Mouse (Mus musculus): Measurements from ENCODE around the gene Vsig2. TPM values are rescaled to one million over a fixed set of nuclear protein-coding genes. Genes with fewer than 3 reads are reported as not detected.

Vsig2 gene
- polyA plus RNA-seq, 1 experiment: 3.4 TPM

- Histone ChIP-seq H3K27me3 (ENCODE audit: control insufficient read depth, insufficient read depth, low read length) (no peaks in the 10 kb centered on the region), H3K4me1 (ENCODE audit: control insufficient read depth, insufficient read depth, low read length) (no peaks in the 10 kb centered on the region), H3K4me3 (replicated peaks; ENCODE audit: insufficient read depth, low read depth, low read length) (no peak overlapping the region), H3K27ac (ENCODE audit: insufficient read depth, low read length) (no peak overlapping the region)
- DNase-seq: no peak
- WGBS: 55% methylated on average over 3 of the region's 3 CpGs
- no peak for TF ChIP-seq CTCF (IDR thresholded peaks at IDR 0.05; ENCODE audit: borderline replicate concordance, insufficient read depth, low read depth, low read length)
- TF ChIP-seq POLR2A (IDR thresholded peaks at IDR 0.05; ENCODE audit: borderline replicate concordance, insufficient read depth, low read length): no peak
These were observed 33.3 kb downstream of the Vsig2 start for GRCm38 (mm10) chr9:37572204-37572876.

DNA sequence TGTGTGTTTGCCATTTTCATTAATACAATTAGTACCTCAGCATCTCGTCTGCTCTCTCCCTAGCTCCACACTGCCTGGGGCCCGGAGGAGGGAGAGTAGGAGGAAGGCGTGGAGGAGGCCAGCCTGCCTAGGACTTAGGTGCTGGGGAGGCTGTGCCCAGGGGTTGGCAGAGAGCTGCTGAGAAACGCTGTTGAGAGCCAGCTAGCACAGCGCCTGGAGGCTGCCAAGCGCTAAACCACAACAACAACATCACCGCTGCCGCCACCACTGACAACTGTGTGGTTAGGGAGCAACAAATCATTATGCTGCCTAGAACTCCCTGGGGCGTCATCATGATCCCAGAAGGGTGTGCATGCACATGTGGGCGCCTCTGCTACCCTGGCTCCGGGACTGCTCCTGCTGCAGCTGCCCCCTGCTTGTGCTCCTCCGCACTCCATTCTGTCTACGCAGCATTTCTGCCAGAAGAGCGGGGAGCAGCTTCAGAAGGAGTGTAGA lies 37.4 kb downstream of the Vsig2 start:
- 27% methylated on average over 14 of the region's 14 CpGs for WGBS
- no peak overlapping the region for H3K27ac ChIP-seq (ENCODE audit: insufficient read depth, low read length)
- DNase-seq: no peak
- no peaks in the 10 kb centered on the region for H3K27me3 ChIP-seq (ENCODE audit: control insufficient read depth, insufficient read depth, low read length)
- no peak for TF ChIP-seq CTCF (IDR thresholded peaks at IDR 0.05; ENCODE audit: borderline replicate concordance, insufficient read depth, low read depth, low read length)
- TF ChIP-seq POLR2A (IDR thresholded peaks at IDR 0.05; ENCODE audit: borderline replicate concordance, insufficient read depth, low read length): no peak
- H3K4me3 ChIP-seq (replicated peaks; ENCODE audit: insufficient read depth, low read depth, low read length): no peak overlapping the region
- no peaks in the 10 kb centered on the region for H3K4me1 ChIP-seq (ENCODE audit: control insufficient read depth, insufficient read depth, low read length)

DNA sequence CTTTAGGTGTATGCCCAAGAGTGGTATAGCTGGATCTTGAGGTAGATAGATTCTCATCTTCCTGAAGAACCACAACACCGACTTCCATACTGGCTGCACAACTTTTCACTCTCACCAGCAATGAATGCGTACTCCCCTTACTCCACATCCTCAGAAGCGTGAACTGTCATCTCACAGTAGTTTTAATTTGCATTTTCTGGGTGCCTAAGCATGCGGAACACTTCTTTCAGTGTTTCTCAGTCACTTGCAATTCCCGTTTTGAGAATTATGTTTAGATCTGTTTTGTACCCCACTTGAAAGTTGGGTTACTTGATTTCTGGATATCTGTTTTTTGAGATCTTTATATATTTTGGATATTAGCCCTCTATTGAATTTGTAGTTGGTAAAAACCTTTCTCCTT lies 44.5 kb downstream of the Vsig2 start:
- no peak for TF ChIP-seq CTCF (IDR thresholded peaks at IDR 0.05; ENCODE audit: borderline replicate concordance, insufficient read depth, low read depth, low read length)
- no peak for TF ChIP-seq POLR2A (IDR thresholded peaks at IDR 0.05; ENCODE audit: borderline replicate concordance, insufficient read depth, low read length)
- no peaks in the 10 kb centered on the region for H3K4me1 ChIP-seq (ENCODE audit: control insufficient read depth, insufficient read depth, low read length)
- 77% methylated on average over 5 of the region's 5 CpGs for WGBS
- H3K4me3 ChIP-seq (replicated peaks; ENCODE audit: insufficient read depth, low read depth, low read length): no peak overlapping the region
- H3K27me3 ChIP-seq (ENCODE audit: control insufficient read depth, insufficient read depth, low read length): no peaks in the 10 kb centered on the region
- no peak for DNase-seq
- no peak overlapping the region for H3K27ac ChIP-seq (ENCODE audit: insufficient read depth, low read length)

DNA sequence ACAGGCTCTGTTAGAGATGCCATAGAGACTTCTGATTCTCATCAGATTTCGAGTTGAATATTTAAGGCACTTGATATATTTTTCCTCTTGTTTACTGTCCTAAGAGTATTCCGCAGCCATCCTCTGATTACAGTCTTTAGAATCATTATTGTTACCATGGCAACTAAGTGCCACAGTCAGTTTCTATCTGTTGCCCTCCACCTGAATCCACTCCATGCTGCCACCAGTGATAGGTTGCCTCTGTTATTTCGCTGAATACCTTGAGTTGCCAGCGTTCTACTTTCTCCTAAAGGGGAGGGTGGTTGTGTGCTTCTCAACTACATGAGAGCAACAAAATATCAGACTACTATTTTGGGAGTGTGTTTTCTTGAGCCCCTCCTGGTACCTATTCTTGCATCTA lies 47.7 kb downstream of the Vsig2 start:
- 80% methylated on average over 4 of the region's 4 CpGs for WGBS
- no peaks in the 10 kb centered on the region for H3K27me3 ChIP-seq (ENCODE audit: control insufficient read depth, insufficient read depth, low read length)
- H3K27ac ChIP-seq (ENCODE audit: insufficient read depth, low read length): no peak overlapping the region
- no peaks in the 10 kb centered on the region for H3K4me1 ChIP-seq (ENCODE audit: control insufficient read depth, insufficient read depth, low read length)
- DNase-seq: no peak
- no peak overlapping the region for H3K4me3 ChIP-seq (replicated peaks; ENCODE audit: insufficient read depth, low read depth, low read length)
- TF ChIP-seq CTCF (IDR thresholded peaks at IDR 0.05; ENCODE audit: borderline replicate concordance, insufficient read depth, low read depth, low read length): no peak
- TF ChIP-seq POLR2A (IDR thresholded peaks at IDR 0.05; ENCODE audit: borderline replicate concordance, insufficient read depth, low read length): no peak

DNA sequence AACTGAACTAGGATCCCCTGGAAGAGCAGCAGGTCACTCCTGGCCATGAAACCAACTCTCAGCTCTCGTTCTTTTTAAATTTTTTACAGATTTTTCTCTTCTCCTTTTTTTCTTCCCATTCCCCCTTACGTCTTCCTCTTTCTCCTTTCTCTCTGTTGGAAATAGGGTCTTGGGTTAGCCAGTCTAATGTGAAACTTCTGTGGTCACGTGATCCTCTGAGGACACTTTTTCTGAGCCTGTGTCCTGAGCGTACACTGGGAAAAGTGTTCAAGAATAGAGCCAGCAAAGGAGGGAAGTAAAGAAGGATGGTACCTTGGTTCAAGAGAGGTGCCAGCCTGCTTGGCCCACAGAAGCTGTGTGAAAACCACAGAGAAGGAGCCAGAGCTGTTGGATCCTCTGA lies 51.3 kb downstream of the Vsig2 start:
- no peaks in the 10 kb centered on the region for H3K4me1 ChIP-seq (ENCODE audit: control insufficient read depth, insufficient read depth, low read length)
- no peaks in the 10 kb centered on the region for H3K27me3 ChIP-seq (ENCODE audit: control insufficient read depth, insufficient read depth, low read length)
- H3K27ac ChIP-seq (ENCODE audit: insufficient read depth, low read length): no peak overlapping the region
- 86% methylated on average over 4 of the region's 4 CpGs for WGBS
- TF ChIP-seq CTCF (IDR thresholded peaks at IDR 0.05; ENCODE audit: borderline replicate concordance, insufficient read depth, low read depth, low read length) (no peak), POLR2A (IDR thresholded peaks at IDR 0.05; ENCODE audit: borderline replicate concordance, insufficient read depth, low read length) (no peak)
- H3K4me3 ChIP-seq (replicated peaks; ENCODE audit: insufficient read depth, low read depth, low read length): no peak overlapping the region
- DNase-seq: no peak

GRCm38 (mm10) chr9:37592025-37592424 lies 53.0 kb downstream of the Vsig2 start:
- WGBS: 82% methylated on average over 2 of the region's 2 CpGs
- H3K4me3 ChIP-seq (replicated peaks; ENCODE audit: insufficient read depth, low read depth, low read length): no peak overlapping the region
- no peaks in the 10 kb centered on the region for H3K27me3 ChIP-seq (ENCODE audit: control insufficient read depth, insufficient read depth, low read length)
- DNase-seq: no peak
- no peak overlapping the region for H3K27ac ChIP-seq (ENCODE audit: insufficient read depth, low read length)
- H3K4me1 ChIP-seq (ENCODE audit: control insufficient read depth, insufficient read depth, low read length): no peaks in the 10 kb centered on the region
- no peak for TF ChIP-seq POLR2A (IDR thresholded peaks at IDR 0.05; ENCODE audit: borderline replicate concordance, insufficient read depth, low read length)
- TF ChIP-seq CTCF (IDR thresholded peaks at IDR 0.05; ENCODE audit: borderline replicate concordance, insufficient read depth, low read depth, low read length): no peak

GRCm38 (mm10) chr9:37592633-37593032 lies 53.6 kb downstream of the Vsig2 start:
- 45% methylated on average over 6 of the region's 6 CpGs for WGBS
- TF ChIP-seq POLR2A (IDR thresholded peaks at IDR 0.05; ENCODE audit: borderline replicate concordance, insufficient read depth, low read length): no peak
- no peak for TF ChIP-seq CTCF (IDR thresholded peaks at IDR 0.05; ENCODE audit: borderline replicate concordance, insufficient read depth, low read depth, low read length)
- Histone ChIP-seq H3K27ac (ENCODE audit: insufficient read depth, low read length) (no peak overlapping the region), H3K4me3 (replicated peaks; ENCODE audit: insufficient read depth, low read depth, low read length) (no peak overlapping the region), H3K4me1 (ENCODE audit: control insufficient read depth, insufficient read depth, low read length) (no peaks in the 10 kb centered on the region), H3K27me3 (ENCODE audit: control insufficient read depth, insufficient read depth, low read length) (no peaks in the 10 kb centered on the region)
- DNase-seq: no peak

GRCm38 (mm10) chr9:37593690-37594089 lies 54.6 kb downstream of the Vsig2 start:
- no peak overlapping the region for H3K4me3 ChIP-seq (replicated peaks; ENCODE audit: insufficient read depth, low read depth, low read length)
- DNase-seq: no peak
- no peaks in the 10 kb centered on the region for H3K4me1 ChIP-seq (ENCODE audit: control insufficient read depth, insufficient read depth, low read length)
- H3K27ac ChIP-seq (ENCODE audit: insufficient read depth, low read length): no peak overlapping the region
- TF ChIP-seq CTCF (IDR thresholded peaks at IDR 0.05; ENCODE audit: borderline replicate concordance, insufficient read depth, low read depth, low read length) (no peak), POLR2A (IDR thresholded peaks at IDR 0.05; ENCODE audit: borderline replicate concordance, insufficient read depth, low read length) (no peak)
- 88% methylated on average over 3 of the region's 3 CpGs for WGBS
- H3K27me3 ChIP-seq (ENCODE audit: control insufficient read depth, insufficient read depth, low read length): no peaks in the 10 kb centered on the region

Other genes with a start within 250 kb of the Vsig2 start
- 1.5 and 1.6 TPM in 2 replicates for gene Ccdc15, start 190.8 kb upstream of the Vsig2 start, polyA plus RNA-seq (2012; rRNA removed)
- 107 and 119 TPM in 2 replicates for gene Hepacam, start 171.9 kb upstream of the Vsig2 start, polyA plus RNA-seq (2012; rRNA removed)
- 5.7 and 5.9 TPM in 2 replicates for gene Robo4, start 137.4 kb upstream of the Vsig2 start, polyA plus RNA-seq (2012; rRNA removed)
- gene Robo3, start 106.0 kb upstream of the Vsig2 start, polyA plus RNA-seq (2012; rRNA removed): 1.3 and 1.4 TPM in 2 replicates
- 40.6 and 40.7 TPM in 2 replicates for gene Msantd2, start 49.9 kb upstream of the Vsig2 start, polyA plus RNA-seq (2012; rRNA removed)
- 28.2 and 28.8 TPM in 2 replicates for gene Esam, start 11.2 kb upstream of the Vsig2 start, polyA plus RNA-seq (2012; rRNA removed)
- gene Nrgn, start 13.6 kb downstream of the Vsig2 start, polyA plus RNA-seq (2012; rRNA removed): 46.6 and 66.0 TPM in 2 replicates
- 15.8 and 15.9 TPM in 2 replicates for gene Siae, start 16.4 kb downstream of the Vsig2 start, polyA plus RNA-seq (2012; rRNA removed)
- 4.8 and 6.6 TPM in 2 replicates for gene Spa17, start 74.5 kb downstream of the Vsig2 start, polyA plus RNA-seq (2012; rRNA removed)
- 33.5 and 34.7 TPM in 2 replicates for gene Tbrg1, start 118.1 kb downstream of the Vsig2 start, polyA plus RNA-seq (2012; rRNA removed)
- not detected in 2 replicates for gene Panx3, start 130.0 kb downstream of the Vsig2 start, polyA plus RNA-seq (2012; rRNA removed)
- gene Olfr160, start 177.0 kb downstream of the Vsig2 start, polyA plus RNA-seq (2012; rRNA removed): not detected in 2 replicates
- gene Olfr874, start 205.9 kb downstream of the Vsig2 start, polyA plus RNA-seq (2012; rRNA removed): not detected in 2 replicates
- gene Olfr875, start 232.6 kb downstream of the Vsig2 start, polyA plus RNA-seq (2012; rRNA removed): not detected in 2 replicates